Mouse (Mus musculus) heart, embryonic 13.5 days (tissue): Measurements from ENCODE around the gene AC109138.7. TPM values are rescaled to one million over a fixed set of nuclear protein-coding genes. Genes with fewer than 3 reads are reported as not detected.

Experiments used
- ATAC-seq: fragments of 200-750 bp; cut with Nextera tagmentation; 2 replicates; pipeline ENCODE4 v1.8.0; 2017; ENCODE audit warnings: moderate TSS enrichment; ENCODE audit not compliant: insufficient number of reproducible peaks, low FRiP score, low TSS enrichment; ENCODE audit errors: extremely low read depth
- H3K27ac ChIP-seq: fragments of 300-500 bp; sonication (generic); replicated peaks from 2 replicates; pipeline ENCODE4 v1.5.1; 2015; ENCODE audit warnings: moderate library complexity, mild to moderate bottlenecking, inconsistent platforms
- H3K27me3 ChIP-seq: fragments of 300-500 bp; sonication (generic); replicated peaks from 2 replicates; pipeline ENCODE4 v1.6.1; 2015; ENCODE audit warnings: mild to moderate bottlenecking, inconsistent platforms
- H3K36me3 ChIP-seq: fragments of 300-500 bp; sonication (generic); 2 replicates; pipeline ENCODE4 v1.6.1; 2015; ENCODE audit warnings: mild to moderate bottlenecking, inconsistent platforms
- H3K4me1 ChIP-seq: fragments of 300-500 bp; sonication (generic); 2 replicates; pipeline ENCODE4 v1.6.1; 2015; ENCODE audit warnings: inconsistent platforms
- H3K4me2 ChIP-seq: fragments of 300-500 bp; sonication (generic); 2 replicates; pipeline ENCODE4 v1.6.1; 2015; ENCODE audit warnings: inconsistent platforms, mild to moderate bottlenecking, moderate library complexity
- H3K4me3 ChIP-seq: fragments of 300-500 bp; sonication (generic); 2 replicates; pipeline ENCODE4 v1.5.1; 2015; ENCODE audit warnings: moderate library complexity, mild to moderate bottlenecking, inconsistent platforms
- H3K9ac ChIP-seq: fragments of 300-500 bp; sonication (generic); 2 replicates; pipeline ENCODE4 v1.6.1; 2015; ENCODE audit warnings: inconsistent platforms, mild to moderate bottlenecking, moderate library complexity
- H3K9me3 ChIP-seq: fragments of 300-500 bp; sonication (generic); 2 replicates; pipeline ENCODE4 v1.6.1; 2016; ENCODE audit warnings: inconsistent platforms
- WGBS: fragments of 180-500 bp; shearing (Covaris S2); methylation state at CpG from one replicate; pipeline ENCODE4 v1.1.7; 2015; ENCODE audit warnings: mixed read lengths; 5-methylcytosine and 5-hydroxymethylcytosine counted together
- polyA plus RNA-seq: library from polyadenylated mRNA; unstranded; fragments of >200 nt; fragmentation: Nextera tagmentation; extraction: Ambion mirVana; gene quantifications from 2 replicates; pipeline ENCODE4 v1.2.1, GENCODE M21; 2015

Gene AC109138.7
- polyA plus RNA-seq, 1 experiment from 2014 or later, result not detected

DNA sequence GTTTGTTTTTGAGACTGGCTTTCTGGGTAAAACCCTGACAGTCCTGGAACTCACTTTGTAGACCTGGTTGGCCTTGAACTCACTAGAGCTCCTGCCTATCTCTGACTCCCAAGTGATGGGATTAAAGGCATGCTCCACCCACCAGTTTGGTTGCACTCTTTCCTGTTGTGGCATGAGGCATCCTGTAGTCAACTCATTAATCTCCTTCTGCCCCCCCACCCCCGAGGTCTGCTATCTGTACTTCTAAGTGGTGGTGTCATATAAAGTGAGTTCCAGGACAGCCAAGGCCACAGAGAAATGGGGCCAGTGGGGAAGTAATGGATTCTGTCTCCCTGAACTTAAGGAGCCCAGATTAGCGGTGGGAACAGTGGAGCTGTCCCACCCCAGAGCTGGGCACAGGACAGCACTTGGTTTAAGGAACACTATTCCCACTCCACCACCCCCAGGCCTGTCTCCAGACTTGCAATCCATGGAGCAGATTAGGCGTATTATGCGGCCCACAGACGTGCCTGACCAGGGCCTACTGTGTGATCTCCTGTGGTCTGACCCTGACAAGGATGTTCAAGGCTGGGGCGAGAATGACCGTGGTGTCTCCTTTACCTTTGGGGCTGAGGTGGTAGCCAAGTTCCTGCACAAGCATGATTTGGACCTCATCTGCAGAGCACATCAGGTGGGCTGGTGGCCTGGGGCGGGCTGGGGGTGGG, 20.0 kb upstream of the AC109138.7 start:
- Histone ChIP-seq H3K9me3 (no peaks in the 10 kb centered on the region), H3K4me3 (no peak overlapping the region; the same call in 1 of the 2 replicates), H3K4me2 (peak overlapping the region; percentile 96; the same call in 1 of the 2 replicates), H3K4me1 (peaks cover 56% of the 10 kb centered on the region), H3K27me3 (no peaks in the 10 kb centered on the region), H3K9ac (0 out of 2 replicates have a peak overlapping the region, but pooled peaks have one; percentile 30), H3K36me3 (peaks cover 62% of the 10 kb centered on the region), H3K27ac (no peak overlapping the region)
- WGBS, result 75% methylated on average over 8 of the region's 8 CpGs
- ATAC-seq, result no peak

DNA sequence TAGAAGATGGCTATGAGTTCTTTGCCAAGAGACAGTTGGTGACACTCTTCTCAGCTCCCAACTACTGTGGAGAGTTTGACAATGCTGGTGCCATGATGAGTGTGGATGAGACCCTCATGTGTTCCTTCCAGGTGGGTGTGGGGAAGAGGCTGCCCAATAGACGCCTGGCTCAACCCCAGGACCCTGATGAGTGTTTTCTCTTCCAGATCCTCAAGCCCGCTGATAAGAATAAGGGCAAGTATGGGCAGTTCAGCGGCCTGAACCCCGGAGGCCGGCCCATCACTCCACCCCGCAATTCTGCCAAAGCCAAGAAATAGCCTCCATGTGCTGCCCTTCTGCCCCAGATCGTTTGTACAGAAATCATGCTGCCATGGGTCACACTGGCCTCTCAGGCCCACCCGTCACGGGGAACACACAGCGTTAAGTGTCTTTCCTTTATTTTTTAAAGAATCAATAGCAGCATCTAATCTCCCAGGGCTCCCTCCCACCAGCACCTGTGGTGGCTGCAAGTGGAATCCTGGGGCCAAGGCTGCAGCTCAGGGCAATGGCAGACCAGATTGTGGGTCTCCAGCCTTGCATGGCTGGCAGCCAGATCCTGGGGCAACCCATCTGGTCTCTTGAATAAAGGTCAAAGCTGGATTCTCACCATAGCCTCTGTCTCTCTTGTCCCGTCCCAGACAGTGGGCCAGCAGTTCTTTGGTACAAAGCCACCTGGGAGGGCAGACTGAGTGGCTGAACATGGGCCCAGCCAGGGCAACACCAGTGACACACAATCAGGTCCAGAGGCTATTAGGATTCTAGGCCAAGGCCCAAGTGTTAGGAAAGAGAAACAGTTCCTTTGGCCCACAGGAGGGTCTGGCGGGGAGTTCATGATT, 19.1 kb upstream of the AC109138.7 start:
- no peaks in the 10 kb centered on the region for H3K9me3 ChIP-seq
- H3K27me3 ChIP-seq, result no peaks in the 10 kb centered on the region
- no peak overlapping the region for H3K9ac ChIP-seq
- no peak overlapping the region for H3K4me2 ChIP-seq
- peaks cover 58% of the 10 kb centered on the region for H3K4me1 ChIP-seq
- 76% methylated on average over 12 of the region's 12 CpGs for WGBS
- no peak overlapping the region for H3K27ac ChIP-seq
- no peak overlapping the region for H3K4me3 ChIP-seq
- H3K36me3 ChIP-seq, result peaks cover 70% of the 10 kb centered on the region
- ATAC-seq, result no peak

DNA sequence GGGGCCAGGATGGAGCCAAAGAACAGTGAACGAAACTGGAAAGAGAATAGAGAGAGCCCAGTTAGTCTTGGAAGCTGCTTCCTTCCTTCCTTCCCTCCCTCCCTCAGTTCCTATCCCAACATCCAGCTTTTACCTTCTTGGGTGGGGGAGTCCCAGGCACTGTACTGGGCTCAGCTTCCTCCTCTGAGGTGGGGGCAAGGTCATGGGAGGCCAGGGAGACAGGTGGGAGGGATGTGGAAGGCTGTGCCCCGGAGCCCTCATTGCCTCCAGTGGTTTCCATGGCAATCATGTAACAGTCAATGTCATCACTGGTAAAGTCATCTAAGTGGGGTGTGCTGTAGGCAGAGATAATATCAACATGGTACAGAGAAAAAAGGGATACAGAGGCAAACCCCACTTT, 18.1 kb upstream of the AC109138.7 start:
- Histone ChIP-seq H3K4me3 (no peak overlapping the region), H3K4me2 (no peak overlapping the region), H3K36me3 (peaks cover 75% of the 10 kb centered on the region), H3K4me1 (peaks cover 62% of the 10 kb centered on the region), H3K27me3 (no peaks in the 10 kb centered on the region), H3K9ac (peak overlapping the region; percentile 12; the same call in 1 of the 2 replicates), H3K27ac (no peak overlapping the region), H3K9me3 (no peaks in the 10 kb centered on the region)
- WGBS, result 59% methylated on average over 2 of the region's 2 CpGs
- no peak for ATAC-seq

DNA sequence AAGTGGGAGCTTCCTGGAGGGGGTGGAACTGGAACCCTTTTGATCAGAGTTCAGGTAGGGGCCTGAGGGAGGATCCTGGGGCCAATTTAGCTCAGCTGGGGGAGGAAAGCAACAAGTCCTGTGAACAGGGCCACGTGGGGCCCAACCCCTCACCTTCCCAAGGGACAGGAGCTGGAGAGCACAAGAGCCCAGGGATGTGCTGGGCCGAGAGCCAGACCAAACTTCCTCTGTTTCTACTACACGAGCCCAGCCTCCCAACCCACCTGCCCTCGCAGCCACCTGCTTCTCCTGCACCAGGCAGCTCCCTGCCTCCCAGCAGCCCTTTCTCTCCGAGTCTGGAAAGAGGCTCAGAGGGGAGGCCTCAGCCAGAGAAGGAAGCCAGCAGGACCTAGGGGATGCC, 17.6 kb upstream of the AC109138.7 start:
- Histone ChIP-seq H3K4me2 (no peak overlapping the region), H3K9me3 (no peaks in the 10 kb centered on the region), H3K9ac (no peak overlapping the region; the same call in 1 of the 2 replicates), H3K36me3 (peaks cover 75% of the 10 kb centered on the region), H3K27me3 (no peaks in the 10 kb centered on the region), H3K27ac (peak overlapping the region; percentile 24; the same call in 1 of the 2 replicates), H3K4me1 (peaks cover 57% of the 10 kb centered on the region), H3K4me3 (no peak overlapping the region)
- 33% methylated on average over 5 of the region's 5 CpGs for WGBS
- ATAC-seq, result no peak

DNA sequence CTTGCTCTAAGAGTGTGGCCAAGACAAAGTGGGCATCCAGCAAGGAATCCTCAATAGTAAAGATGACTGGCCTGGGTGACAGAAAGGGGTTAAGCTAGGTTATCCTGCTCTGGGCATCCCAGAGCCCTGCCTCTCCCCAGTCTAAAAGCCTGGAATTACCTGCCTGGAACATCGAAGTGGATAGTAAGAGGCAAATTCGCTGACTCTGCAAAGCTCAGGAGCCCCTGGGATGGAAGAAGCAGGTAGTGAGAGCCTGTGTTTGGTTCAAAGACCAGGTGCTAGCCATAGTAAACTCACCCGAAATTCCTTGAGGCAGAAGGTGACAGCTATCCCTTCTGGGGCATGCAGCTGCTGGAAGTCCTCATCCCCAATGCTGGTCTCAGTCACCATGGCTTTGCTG, 17.0 kb upstream of the AC109138.7 start:
- Histone ChIP-seq H3K4me3 (no peak overlapping the region), H3K4me1 (peaks cover 61% of the 10 kb centered on the region), H3K36me3 (peaks cover 75% of the 10 kb centered on the region), H3K4me2 (no peak overlapping the region), H3K27ac (0 out of 2 replicates have a peak overlapping the region, but pooled peaks have one; percentile 24), H3K9me3 (no peaks in the 10 kb centered on the region), H3K27me3 (no peaks in the 10 kb centered on the region), H3K9ac (no peak overlapping the region; the same call in 1 of the 2 replicates)
- WGBS, result 63% methylated on average over 3 of the region's 3 CpGs
- ATAC-seq, result no peak

DNA sequence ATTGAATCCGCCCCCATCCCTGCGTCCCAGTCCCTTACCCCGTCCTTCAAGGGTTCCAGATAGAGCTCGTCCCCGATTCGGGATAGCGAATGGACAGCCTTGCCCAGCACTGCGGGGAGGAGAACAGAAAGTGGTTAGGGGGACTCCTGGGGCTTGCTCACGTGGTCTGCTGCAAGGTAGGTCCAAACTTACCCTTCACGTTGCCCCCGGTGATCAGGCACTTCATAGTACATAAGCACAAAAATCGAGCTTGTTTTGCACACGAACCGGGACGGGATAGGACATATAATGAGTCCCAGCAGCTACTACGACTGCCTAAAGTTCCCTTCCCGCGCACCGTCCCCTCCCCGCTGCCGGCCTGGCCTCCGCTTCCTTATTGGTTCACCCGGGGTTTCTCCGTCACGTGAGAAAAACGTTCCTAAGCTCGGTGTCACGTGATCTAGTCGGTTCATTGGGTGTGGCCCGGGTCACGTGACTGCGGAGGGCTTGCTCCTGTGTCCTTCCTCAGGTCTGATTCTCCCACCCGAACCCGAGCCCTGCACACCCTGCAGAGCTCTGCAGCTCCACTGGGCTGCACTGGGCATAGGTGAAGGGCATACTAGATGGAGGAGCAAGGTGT, 12.8 kb upstream of the AC109138.7 start, which contains the start of gene Rad9a:
Gene Rad9a, minus strand, starts transcription at position 372 of the 619 bp plus-strand sequence.
- peak; percentile 70 for ATAC-seq
- H3K27me3 ChIP-seq, result peaks cover 27% of the 10 kb centered on the region
- H3K36me3 ChIP-seq, result peaks cover 41% of the 10 kb centered on the region
- peak within 1 kb of the TSS; percentile 97 for H3K4me2 ChIP-seq
- H3K4me1 ChIP-seq, result peaks cover 31% of the 10 kb centered on the region
- peak within 1 kb of the TSS; percentile 83 for H3K4me3 ChIP-seq
- H3K9ac ChIP-seq, result peak within 1 kb of the TSS; percentile 93
- peak within 1 kb of the TSS; percentile 77 for H3K27ac ChIP-seq
- WGBS, result under 1% methylated on average over 34 of the region's 34 CpGs
- H3K9me3 ChIP-seq, result no peaks in the 10 kb centered on the region

DNA sequence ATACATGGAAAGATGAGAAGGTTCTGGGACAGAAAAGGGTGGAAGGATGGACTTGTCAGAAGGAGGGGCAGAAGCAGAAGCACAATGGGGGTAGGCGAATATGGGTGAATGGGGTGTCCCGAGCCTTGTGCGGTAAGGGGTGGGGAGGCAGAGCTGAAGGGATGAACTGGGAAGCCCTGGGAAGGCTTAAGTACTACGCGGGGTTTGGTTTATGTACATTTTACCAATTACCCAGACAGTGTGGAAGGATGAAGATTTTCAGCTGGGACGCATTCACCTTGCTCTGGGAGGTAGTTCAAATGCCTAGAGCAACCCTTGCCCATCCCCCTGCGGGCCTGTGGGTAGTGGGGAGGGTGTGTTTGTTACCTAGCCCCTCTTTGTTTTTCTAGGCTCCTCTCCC, 12.0 kb upstream of the AC109138.7 start:
- H3K4me1 ChIP-seq, result peaks cover 23% of the 10 kb centered on the region
- peaks cover 33% of the 10 kb centered on the region for H3K36me3 ChIP-seq
- H3K4me2 ChIP-seq, result peak overlapping the region; percentile 97
- H3K27ac ChIP-seq, result 0 out of 2 replicates have a peak overlapping the region, but pooled peaks have one; percentile 77
- peak overlapping the region; percentile 83 for H3K4me3 ChIP-seq
- WGBS, result 36% methylated on average over 7 of the region's 7 CpGs
- peak overlapping the region; percentile 93 for H3K9ac ChIP-seq
- H3K9me3 ChIP-seq, result no peaks in the 10 kb centered on the region
- ATAC-seq, result no peak
- peaks cover 31% of the 10 kb centered on the region for H3K27me3 ChIP-seq

DNA sequence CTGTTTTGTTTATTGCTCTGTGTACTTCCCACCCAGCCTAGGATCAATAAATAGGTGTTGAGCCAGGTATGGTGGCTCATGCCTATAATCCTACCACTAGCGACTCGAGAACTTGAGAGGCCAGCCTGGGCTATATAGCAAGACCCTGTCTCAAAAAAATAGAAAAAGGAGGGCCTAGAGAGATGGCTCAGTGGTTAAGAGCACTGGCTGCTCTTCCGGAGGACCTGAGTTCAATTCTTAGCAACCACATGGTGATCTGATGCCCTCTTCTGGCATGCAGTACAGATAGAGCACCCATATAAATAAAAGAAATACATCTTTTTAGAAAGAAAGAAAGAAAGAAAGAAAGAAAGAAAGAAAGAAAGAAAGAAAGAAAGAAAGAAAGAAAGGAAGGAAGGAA, 11.0 kb upstream of the AC109138.7 start:
- 67% methylated on average over 3 of the region's 3 CpGs for WGBS
- no peak overlapping the region for H3K4me2 ChIP-seq
- peaks cover 31% of the 10 kb centered on the region for H3K27me3 ChIP-seq
- ATAC-seq, result no peak
- H3K4me3 ChIP-seq, result no peak overlapping the region
- peak overlapping the region; percentile 93; the same call in 1 of the 2 replicates for H3K9ac ChIP-seq
- H3K36me3 ChIP-seq, result peaks cover 23% of the 10 kb centered on the region
- no peaks in the 10 kb centered on the region for H3K9me3 ChIP-seq
- peaks cover 22% of the 10 kb centered on the region for H3K4me1 ChIP-seq
- no peak overlapping the region for H3K27ac ChIP-seq

DNA sequence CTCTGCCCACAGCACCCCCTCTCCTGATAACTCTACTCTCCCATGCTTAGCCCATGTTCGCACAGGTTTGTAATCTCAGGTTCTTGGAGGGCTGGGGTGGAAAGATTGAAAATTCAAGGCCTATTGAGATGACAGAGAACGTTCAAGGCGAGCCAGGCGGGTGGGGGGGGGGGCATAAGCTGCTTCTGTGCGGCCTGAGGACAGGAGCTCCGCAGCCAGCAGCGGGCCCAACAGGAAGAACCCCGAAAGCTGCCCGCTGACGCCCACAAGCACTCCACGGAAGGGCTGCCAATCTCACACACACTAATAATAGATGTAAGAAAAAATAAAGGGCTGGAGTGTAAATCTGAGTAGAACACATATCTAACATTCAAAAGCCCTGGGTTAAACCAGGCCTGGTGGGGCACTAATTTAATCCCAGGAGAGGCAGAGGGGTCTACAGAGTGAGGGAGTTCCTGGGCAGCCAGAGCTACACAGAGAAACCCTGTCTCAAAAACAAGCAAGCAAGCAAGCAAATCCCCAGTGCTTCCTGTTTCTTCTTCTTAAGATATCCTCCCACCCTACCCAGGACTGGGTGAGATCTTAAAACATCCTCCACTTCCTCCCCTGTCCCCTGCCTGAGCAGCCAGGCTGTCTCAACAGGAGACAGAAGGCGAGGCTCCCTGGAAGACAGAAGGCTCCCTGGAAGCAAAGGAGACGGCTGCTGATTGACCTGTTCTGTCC, 10.4 kb upstream of the AC109138.7 start:
- ATAC-seq, result no peak
- Histone ChIP-seq H3K27ac (peak overlapping the region; percentile 26; the same call in 1 of the 2 replicates), H3K4me1 (peaks cover 22% of the 10 kb centered on the region), H3K4me2 (no peak overlapping the region), H3K4me3 (no peak overlapping the region), H3K9ac (peak overlapping the region; percentile 45; the same call in 1 of the 2 replicates), H3K9me3 (no peaks in the 10 kb centered on the region), H3K36me3 (peaks cover 17% of the 10 kb centered on the region), H3K27me3 (peaks cover 31% of the 10 kb centered on the region)
- 60% methylated on average over 13 of the region's 13 CpGs for WGBS

DNA sequence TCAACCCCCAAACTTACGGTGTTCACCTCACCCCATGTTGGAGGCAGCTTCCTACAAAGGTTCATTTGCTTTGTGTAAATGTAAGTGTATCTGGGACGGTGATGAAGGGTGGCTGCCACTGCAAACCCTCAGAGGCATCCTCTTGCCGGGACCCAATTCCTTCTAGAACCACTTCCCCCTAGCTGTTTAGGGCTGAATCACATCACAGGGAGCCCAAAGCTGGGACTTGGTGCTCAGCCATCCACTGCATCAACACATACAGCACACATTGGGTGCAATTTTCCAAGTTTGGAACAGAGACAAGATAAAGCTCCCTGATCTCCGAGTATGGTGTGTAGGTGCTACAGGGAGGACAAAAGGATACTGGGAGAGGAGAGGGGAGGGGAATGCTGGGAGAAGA, 9.3 kb upstream of the AC109138.7 start:
- 59% methylated on average over 4 of the region's 4 CpGs for WGBS
- no peak overlapping the region for H3K4me2 ChIP-seq

More for the DNA sequence above, 9.3 kb upstream of the AC109138.7 start:
- no peak for ATAC-seq
- Histone ChIP-seq H3K27me3 (peaks cover 32% of the 10 kb centered on the region), H3K27ac (no peak overlapping the region), H3K36me3 (peaks cover 6% of the 10 kb centered on the region), H3K4me1 (peaks cover 21% of the 10 kb centered on the region), H3K9me3 (no peaks in the 10 kb centered on the region), H3K4me3 (no peak overlapping the region), H3K9ac (no peak overlapping the region)
